Mouse (Mus musculus) heart, adult 10 weeks (tissue): ENCODE data around the gene Arhgap28. TPM values are rescaled to one million over a fixed set of nuclear protein-coding genes. Genes with fewer than 3 reads are reported as not detected.

ENCODE experiments used
- polyA plus RNA-seq: library from polyadenylated mRNA; stranded (reverse); fragments of 350-450 nt; fragmentation: Illumina TruSeq; extraction: RNeasy Lipid Tissue Mini Kit (QIAGEN cat#74804); gene quantifications from one replicate; pipeline ENCODE4 v1.2.3, GENCODE M21; 2014; ENCODE audit warnings: low read depth, low replicate concordance

Arhgap28 gene
- polyA plus RNA-seq = 2.0 TPM

GRCm38 (mm10) chr17:68003741-68004560 lies at the start of gene Arhgap28:
TSS of gene Arhgap28 (minus strand) at chr17:68004120.

